Mouse (Mus musculus): Measurements from ENCODE around the gene Cpa5. TPM values are rescaled to one million over a fixed set of nuclear protein-coding genes. Genes with fewer than 3 reads are reported as not detected.

Cpa5 gene
- polyA plus RNA-seq, 1 experiment from 2014 or later = not detected

DNA sequence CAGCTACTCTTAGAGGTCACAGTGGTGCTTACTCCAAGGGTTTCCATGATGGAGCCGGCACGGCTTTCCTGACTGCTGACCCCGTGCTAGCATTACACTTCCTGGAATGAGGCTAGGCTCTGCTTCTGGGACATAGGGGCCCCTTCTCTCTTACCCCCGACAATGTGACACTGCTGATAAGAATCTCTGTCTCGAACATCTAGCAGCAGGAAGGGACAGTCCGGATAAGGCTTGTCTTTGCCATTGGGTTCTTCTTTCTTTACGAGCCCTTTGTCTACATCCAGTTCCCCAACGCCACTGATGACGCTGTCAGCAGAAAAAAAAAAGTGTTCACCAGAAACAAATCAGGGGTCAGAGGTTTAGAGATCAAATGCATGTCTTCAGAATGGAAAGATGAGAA, 47.8 kb downstream of the Cpa5 start:
- Histone ChIP-seq H3K9me3 (ENCODE audit: control insufficient read depth, low read length) (no peaks in the 10 kb centered on the region), H3K4me3 (replicated peaks; ENCODE audit: low read depth, low read length) (no peak overlapping the region), H3K27ac (replicated peaks; ENCODE audit: low read depth, low read length) (no peak overlapping the region), H3K4me1 (ENCODE audit: control insufficient read depth, insufficient read depth, low read length) (peaks cover 26% of the 10 kb centered on the region), H3K27me3 (ENCODE audit: control insufficient read depth, insufficient read depth, low read length) (no peaks in the 10 kb centered on the region), H3K4me2 (ENCODE audit: low read length) (no peak overlapping the region), H3K9ac (replicated peaks; ENCODE audit: low read length) (no peak overlapping the region), H3K36me3 (ENCODE audit: control insufficient read depth, insufficient read depth, low read length) (no peaks in the 10 kb centered on the region)
- DNase-seq (no peak), ATAC-seq (ENCODE audit: low FRiP score, low TSS enrichment) (no peak)
- WGBS = 79% methylated on average over 9 of the region's 9 CpGs

GRCm38 (mm10) chr6:30664776-30665175, 54.0 kb downstream of the Cpa5 start:
- ATAC-seq (ENCODE audit: low FRiP score, low TSS enrichment) (no peak), DNase-seq (no peak)
- WGBS = 29% methylated on average over 6 of the region's 6 CpGs
- Histone ChIP-seq H3K4me1 (ENCODE audit: control insufficient read depth, insufficient read depth, low read length) (peaks cover 16% of the 10 kb centered on the region), H3K9me3 (ENCODE audit: control insufficient read depth, low read length) (no peaks in the 10 kb centered on the region), H3K4me3 (replicated peaks; ENCODE audit: low read depth, low read length) (no peak overlapping the region), H3K27me3 (ENCODE audit: control insufficient read depth, insufficient read depth, low read length) (no peaks in the 10 kb centered on the region), H3K27ac (replicated peaks; ENCODE audit: low read depth, low read length) (peak overlapping the region; percentile 37), H3K4me2 (ENCODE audit: low read length) (no peak overlapping the region), H3K9ac (replicated peaks; ENCODE audit: low read length) (no peak overlapping the region), H3K36me3 (ENCODE audit: control insufficient read depth, insufficient read depth, low read length) (no peaks in the 10 kb centered on the region)

DNA sequence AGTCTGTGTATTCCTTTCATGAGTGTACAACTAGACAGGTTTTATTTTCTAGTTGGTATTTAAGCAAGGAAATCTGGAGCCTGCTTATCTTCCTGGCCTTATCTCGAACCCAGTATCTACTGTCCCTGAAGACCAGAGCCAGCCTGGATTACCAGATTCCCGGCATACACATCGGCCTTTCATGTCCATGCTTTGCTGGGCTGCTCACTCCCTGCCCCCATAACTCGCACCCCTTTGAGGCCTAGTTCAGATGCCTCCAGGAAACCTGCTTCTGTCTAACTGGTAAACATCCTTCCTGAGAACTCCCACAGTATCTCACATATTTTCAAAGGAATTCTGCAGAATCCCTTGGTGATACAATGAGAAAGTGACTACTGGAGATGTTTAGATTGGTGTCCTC, 54.5 kb downstream of the Cpa5 start:
- Histone ChIP-seq H3K9me3 (ENCODE audit: control insufficient read depth, low read length) (no peaks in the 10 kb centered on the region), H3K4me1 (ENCODE audit: control insufficient read depth, insufficient read depth, low read length) (peaks cover 16% of the 10 kb centered on the region), H3K4me3 (replicated peaks; ENCODE audit: low read depth, low read length) (no peak overlapping the region), H3K27ac (replicated peaks; ENCODE audit: low read depth, low read length) (no peak overlapping the region; the same call in 1 of the 2 replicates), H3K9ac (replicated peaks; ENCODE audit: low read length) (no peak overlapping the region), H3K4me2 (ENCODE audit: low read length) (no peak overlapping the region), H3K27me3 (ENCODE audit: control insufficient read depth, insufficient read depth, low read length) (no peaks in the 10 kb centered on the region), H3K36me3 (ENCODE audit: control insufficient read depth, insufficient read depth, low read length) (no peaks in the 10 kb centered on the region)
- WGBS = 52% methylated on average over 4 of the region's 4 CpGs
- ATAC-seq (ENCODE audit: low FRiP score, low TSS enrichment) = no peak
- no peak for DNase-seq

- no peaks in the 10 kb centered on the region for H3K27me3 ChIP-seq (ENCODE audit: control insufficient read depth, insufficient read depth, low read length)
- WGBS = 25% methylated on average over 6 of the region's 6 CpGs
- no peak for DNase-seq
- H3K4me2 ChIP-seq (ENCODE audit: low read length) = no peak overlapping the region
- no peaks in the 10 kb centered on the region for H3K9me3 ChIP-seq (ENCODE audit: control insufficient read depth, low read length)
- H3K36me3 ChIP-seq (ENCODE audit: control insufficient read depth, insufficient read depth, low read length) = no peaks in the 10 kb centered on the region
- H3K4me3 ChIP-seq (replicated peaks; ENCODE audit: low read depth, low read length) = no peak overlapping the region
- no peak for ATAC-seq (ENCODE audit: low FRiP score, low TSS enrichment)
- H3K4me1 ChIP-seq (ENCODE audit: control insufficient read depth, insufficient read depth, low read length) = peaks cover 16% of the 10 kb centered on the region
- H3K27ac ChIP-seq (replicated peaks; ENCODE audit: low read depth, low read length) = no peak overlapping the region
- H3K9ac ChIP-seq (replicated peaks; ENCODE audit: low read length) = no peak overlapping the region
These were observed 55.2 kb downstream of the Cpa5 start for GRCm38 (mm10) chr6:30666043-30666442.

- Histone ChIP-seq H3K4me3 (replicated peaks; ENCODE audit: low read depth, low read length) (no peak overlapping the region), H3K4me2 (ENCODE audit: low read length) (no peak overlapping the region), H3K9ac (replicated peaks; ENCODE audit: low read length) (no peak overlapping the region), H3K27me3 (ENCODE audit: control insufficient read depth, insufficient read depth, low read length) (no peaks in the 10 kb centered on the region), H3K36me3 (ENCODE audit: control insufficient read depth, insufficient read depth, low read length) (no peaks in the 10 kb centered on the region), H3K9me3 (ENCODE audit: control insufficient read depth, low read length) (no peaks in the 10 kb centered on the region), H3K4me1 (ENCODE audit: control insufficient read depth, insufficient read depth, low read length) (peaks cover 12% of the 10 kb centered on the region), H3K27ac (replicated peaks; ENCODE audit: low read depth, low read length) (peak overlapping the region; percentile 37; the same call in 1 of the 2 replicates)
- ATAC-seq (ENCODE audit: low FRiP score, low TSS enrichment) = no peak
- peak; percentile 64 for DNase-seq
- 29% methylated on average over 5 of the region's 5 CpGs for WGBS
These were observed 56.8 kb downstream of the Cpa5 start for GRCm38 (mm10) chr6:30667585-30667984.

- no peak for DNase-seq
- H3K4me1 ChIP-seq (ENCODE audit: control insufficient read depth, insufficient read depth, low read length) = peaks cover 40% of the 10 kb centered on the region
- H3K27me3 ChIP-seq (ENCODE audit: control insufficient read depth, insufficient read depth, low read length) = no peaks in the 10 kb centered on the region
- H3K9me3 ChIP-seq (ENCODE audit: control insufficient read depth, low read length) = no peaks in the 10 kb centered on the region
- no peak overlapping the region for H3K4me2 ChIP-seq (ENCODE audit: low read length)
- no peak overlapping the region for H3K4me3 ChIP-seq (replicated peaks; ENCODE audit: low read depth, low read length)
- no peak overlapping the region for H3K9ac ChIP-seq (replicated peaks; ENCODE audit: low read length)
- WGBS = 82% methylated on average over 5 of the region's 5 CpGs
- ATAC-seq (ENCODE audit: low FRiP score, low TSS enrichment) = no peak
- H3K36me3 ChIP-seq (ENCODE audit: control insufficient read depth, insufficient read depth, low read length) = no peaks in the 10 kb centered on the region
- 0 out of 2 replicates have a peak overlapping the region, but pooled peaks have one; percentile 13 for H3K27ac ChIP-seq (replicated peaks; ENCODE audit: low read depth, low read length)
These were observed 60.9 kb downstream of the Cpa5 start for GRCm38 (mm10) chr6:30671696-30672095.

DNA sequence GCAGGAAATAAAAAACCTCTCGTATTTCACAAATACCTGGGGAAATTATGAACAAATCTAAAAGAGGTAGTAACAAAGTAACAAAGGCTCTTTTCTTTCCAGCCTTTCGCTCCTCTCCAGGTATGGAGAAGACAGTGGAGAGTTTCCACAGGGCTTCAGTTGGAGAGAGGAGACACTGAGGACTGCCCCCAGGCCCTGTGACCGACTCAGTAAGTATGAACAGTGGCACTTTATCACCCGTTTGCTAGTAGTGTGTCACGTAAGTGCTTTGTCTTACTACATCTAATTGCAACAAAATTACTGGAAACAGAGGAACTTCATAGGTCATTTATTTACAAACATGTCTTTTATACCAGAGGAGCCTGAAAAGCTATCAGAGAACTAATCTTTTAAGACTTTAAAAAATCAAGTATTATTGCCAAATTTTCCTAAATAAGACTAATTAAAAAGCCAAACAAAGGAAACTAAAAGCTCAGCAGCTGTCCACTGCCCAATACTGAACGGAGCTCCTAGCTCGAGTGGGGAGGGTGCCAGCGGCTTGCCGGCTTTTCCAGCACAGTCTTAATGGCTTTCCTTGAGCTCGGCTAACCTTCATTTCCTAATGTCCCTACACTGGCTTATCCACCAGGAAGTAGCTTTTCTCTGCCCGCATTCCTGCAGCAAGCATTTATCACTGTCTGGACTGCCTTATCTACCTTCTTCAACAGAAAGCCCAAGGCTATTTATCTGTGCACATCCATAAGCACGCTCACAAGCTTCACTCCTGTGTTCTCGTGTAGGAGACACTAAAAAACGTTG, 63.2 kb downstream of the Cpa5 start:
- Histone ChIP-seq H3K4me3 (replicated peaks; ENCODE audit: low read depth, low read length) (no peak overlapping the region), H3K27ac (replicated peaks; ENCODE audit: low read depth, low read length) (peak overlapping the region; percentile 91), H3K9ac (replicated peaks; ENCODE audit: low read length) (peak overlapping the region; percentile 36), H3K27me3 (ENCODE audit: control insufficient read depth, insufficient read depth, low read length) (no peaks in the 10 kb centered on the region), H3K4me2 (ENCODE audit: low read length) (peak overlapping the region; percentile 38), H3K9me3 (ENCODE audit: control insufficient read depth, low read length) (no peaks in the 10 kb centered on the region), H3K4me1 (ENCODE audit: control insufficient read depth, insufficient read depth, low read length) (peaks cover 47% of the 10 kb centered on the region), H3K36me3 (ENCODE audit: control insufficient read depth, insufficient read depth, low read length) (no peaks in the 10 kb centered on the region)
- DNase-seq = peak; percentile 68
- WGBS = 33% methylated on average over 14 of the region's 14 CpGs
- ATAC-seq (ENCODE audit: low FRiP score, low TSS enrichment) = no peak

DNA sequence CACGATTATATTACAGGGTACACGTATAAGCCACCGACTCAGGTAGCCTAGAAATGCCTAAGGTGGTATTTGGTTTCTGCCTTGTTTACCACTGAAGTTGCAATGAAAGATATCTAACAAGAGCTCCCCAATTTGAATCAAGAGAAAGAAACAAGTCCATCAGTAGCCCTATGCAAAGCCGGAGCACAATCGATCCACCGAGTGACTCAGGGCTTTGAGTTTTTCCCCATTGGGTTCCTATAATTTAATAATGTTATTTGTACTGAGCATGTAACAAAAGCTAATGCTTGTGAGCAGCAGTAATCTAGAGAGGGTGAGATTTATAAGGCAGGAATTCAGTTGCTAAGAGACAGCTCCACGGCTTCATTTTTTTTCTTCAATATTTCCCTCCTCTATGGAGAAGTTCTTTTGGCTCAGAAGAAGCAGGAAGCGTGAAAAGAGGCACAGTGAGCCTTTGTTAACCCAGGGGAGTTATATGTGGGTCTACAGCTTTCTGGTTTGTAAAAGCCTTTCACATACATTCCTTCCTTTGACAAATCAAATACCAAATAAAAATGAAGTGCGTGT, 64.0 kb downstream of the Cpa5 start:
- Histone ChIP-seq H3K4me1 (ENCODE audit: control insufficient read depth, insufficient read depth, low read length) (peaks cover 54% of the 10 kb centered on the region), H3K27ac (replicated peaks; ENCODE audit: low read depth, low read length) (peak overlapping the region; percentile 91), H3K9me3 (ENCODE audit: control insufficient read depth, low read length) (no peaks in the 10 kb centered on the region), H3K36me3 (ENCODE audit: control insufficient read depth, insufficient read depth, low read length) (no peaks in the 10 kb centered on the region), H3K27me3 (ENCODE audit: control insufficient read depth, insufficient read depth, low read length) (no peaks in the 10 kb centered on the region), H3K4me3 (replicated peaks; ENCODE audit: low read depth, low read length) (no peak overlapping the region), H3K9ac (replicated peaks; ENCODE audit: low read length) (peak overlapping the region; percentile 43), H3K4me2 (ENCODE audit: low read length) (peak overlapping the region; percentile 38)
- ATAC-seq (ENCODE audit: low FRiP score, low TSS enrichment) (no peak), DNase-seq (peak; percentile 70)
- 25% methylated on average over 9 of the region's 9 CpGs for WGBS

Data from midbrain, embryonic 14.5 days (tissue).